Mouse (Mus musculus): ENCODE results near the gene Btnl10.
A peak's percentile ranks its signal among the peaks of the same experiment; 100 is the strongest.
"Not testable (repeated sequence)": the region's sequence is repeated elsewhere in the genome, so short reads cannot be mapped to it uniquely, and the experiment has no call there.

The Btnl10 gene

DNA sequence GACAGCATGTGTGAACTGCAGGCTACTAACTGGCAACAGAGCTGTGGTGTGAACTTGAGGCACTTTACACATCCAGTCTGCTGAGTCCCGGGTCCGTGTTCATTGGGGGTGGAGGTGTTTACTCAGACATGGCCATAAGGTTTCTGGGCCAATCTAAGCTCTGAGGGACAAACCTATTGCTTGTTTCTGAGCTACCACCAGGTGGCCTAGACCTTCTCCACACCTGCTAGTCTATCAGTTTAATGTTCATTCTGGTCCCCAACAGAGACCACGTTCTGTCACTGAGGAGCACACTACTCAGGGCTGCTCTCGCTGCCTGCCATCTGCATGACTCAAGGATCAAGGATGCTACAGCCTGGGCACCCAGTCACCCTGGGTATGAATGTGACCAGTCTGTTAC lies 13.9 kb downstream of the Btnl10 start:
- DNase-seq (ENCODE audit: low read depth): peak; percentile 47

DNA sequence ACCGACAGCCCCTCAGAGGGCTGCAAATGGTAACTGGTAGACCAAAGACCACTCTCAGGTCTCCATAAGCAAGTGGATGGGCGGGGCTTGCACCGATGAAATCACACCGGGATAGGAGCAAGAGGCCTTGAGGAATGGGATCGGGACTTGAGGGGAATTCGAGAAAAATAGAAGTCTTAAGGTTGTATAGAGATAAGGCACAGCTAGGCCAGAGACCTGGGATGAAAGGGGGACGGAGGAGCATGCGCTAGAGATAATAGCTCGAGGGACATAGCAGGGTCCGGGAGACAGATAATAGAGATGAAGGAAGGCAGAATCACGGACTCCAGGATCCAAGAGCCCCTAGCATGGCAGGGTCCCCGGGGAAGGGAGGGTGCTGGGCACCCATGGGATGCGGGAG lies 20.2 kb downstream of the Btnl10 start:
- no peak for DNase-seq (ENCODE audit: low read depth)

DNA sequence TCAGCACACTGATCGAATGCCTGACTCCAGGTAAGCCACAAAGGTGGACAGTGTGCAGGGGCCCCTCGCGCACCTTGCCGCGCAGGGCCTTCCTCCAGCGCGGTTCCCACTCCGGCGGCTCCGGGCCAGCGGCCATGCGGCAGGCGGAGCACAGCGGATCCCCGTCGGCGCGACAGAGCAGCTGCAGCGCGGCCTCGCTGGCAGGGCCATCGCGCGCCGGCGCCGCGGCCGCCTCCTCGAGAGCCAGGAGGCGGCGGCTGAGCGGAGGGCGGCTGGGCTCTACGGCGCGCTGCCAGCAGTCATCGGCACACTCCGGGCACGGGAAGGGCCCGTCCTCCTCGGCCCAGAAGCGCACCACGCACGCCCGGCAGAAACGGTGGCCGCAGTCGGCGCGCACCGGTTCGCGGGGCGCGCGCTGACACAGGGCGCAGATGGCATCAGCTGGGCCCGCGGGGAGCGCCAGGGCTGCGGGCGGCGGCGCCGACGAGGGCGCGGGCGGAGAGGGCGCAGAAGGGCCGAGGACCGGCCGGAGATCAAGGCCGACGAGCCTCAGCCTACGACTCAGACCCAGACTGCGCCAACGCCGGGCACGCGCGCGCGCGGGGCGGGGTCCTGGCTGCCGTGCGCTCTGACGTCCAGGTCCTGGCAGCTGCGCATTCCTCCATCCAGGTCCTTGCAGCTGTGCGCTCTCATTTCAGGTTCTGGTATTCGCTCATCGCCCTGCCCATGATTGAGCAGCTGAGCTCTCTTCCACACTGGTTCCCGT lies 20.8 kb downstream of the Btnl10 start, which contains the start of gene Rnf187:
Gene Rnf187, minus strand, starts transcription at position 595 of the 766 bp plus-strand sequence.
- DNase-seq (ENCODE audit: low read depth): peak; percentile 92

DNA sequence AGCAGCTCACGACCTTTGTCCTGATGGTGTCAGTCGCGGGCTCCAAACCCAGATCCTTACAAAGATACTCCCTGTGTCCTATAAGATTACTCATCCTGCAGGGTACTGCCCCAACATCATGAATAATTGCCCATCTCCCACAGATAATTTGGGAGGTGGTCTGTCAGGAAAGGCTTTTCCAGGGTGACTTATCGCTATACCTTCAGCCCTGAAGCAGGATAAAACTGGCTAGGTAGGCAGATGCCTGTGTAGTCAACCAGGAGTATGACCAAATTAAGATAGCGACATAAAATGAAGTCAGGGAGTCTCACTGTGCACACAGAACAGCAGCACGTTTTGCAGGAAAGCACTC lies 21.4 kb downstream of the Btnl10 start:
- no peak for DNase-seq (ENCODE audit: low read depth)

DNA sequence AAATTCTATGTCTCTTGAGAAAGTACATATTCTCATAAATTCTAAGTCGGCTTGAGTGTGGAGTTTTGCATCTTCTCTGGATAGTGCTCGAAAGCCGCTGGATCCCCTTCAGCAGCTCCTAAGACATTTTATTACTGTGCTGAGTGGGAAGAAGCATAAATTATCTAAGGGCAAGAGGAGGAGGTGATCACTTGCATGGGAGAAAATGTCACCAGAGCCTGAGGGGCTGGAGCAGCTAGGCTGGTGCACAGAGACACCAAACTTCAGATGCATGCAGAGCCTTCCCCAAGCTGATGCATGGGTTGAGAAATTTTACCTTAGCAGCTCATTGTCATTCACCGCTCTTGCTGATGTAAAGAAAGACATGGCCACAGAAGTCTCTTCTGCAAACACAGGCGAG lies 26.4 kb downstream of the Btnl10 start:
- no peak for DNase-seq (ENCODE audit: low read depth)

DNA sequence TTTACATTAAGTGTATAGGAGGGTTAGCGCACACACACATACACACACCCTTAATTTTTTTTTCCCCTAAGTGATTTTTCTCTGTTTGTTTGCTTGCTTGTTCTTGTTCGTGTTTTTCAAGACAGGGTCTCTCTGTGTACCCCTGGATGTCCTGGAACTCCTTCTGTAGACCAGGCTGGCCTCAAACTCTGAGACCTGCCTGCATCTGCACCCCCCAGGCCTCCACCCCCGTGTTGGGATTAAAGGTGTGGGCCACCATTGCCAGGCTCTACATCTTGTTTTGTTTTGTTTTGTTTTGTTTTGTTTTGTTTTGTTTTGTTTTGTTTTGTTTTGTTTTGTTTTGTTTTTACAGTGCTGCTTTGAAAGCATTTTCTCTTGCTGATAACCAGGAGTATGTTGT lies 29.6 kb downstream of the Btnl10 start:
- no peak for DNase-seq (ENCODE audit: low read depth)

DNA sequence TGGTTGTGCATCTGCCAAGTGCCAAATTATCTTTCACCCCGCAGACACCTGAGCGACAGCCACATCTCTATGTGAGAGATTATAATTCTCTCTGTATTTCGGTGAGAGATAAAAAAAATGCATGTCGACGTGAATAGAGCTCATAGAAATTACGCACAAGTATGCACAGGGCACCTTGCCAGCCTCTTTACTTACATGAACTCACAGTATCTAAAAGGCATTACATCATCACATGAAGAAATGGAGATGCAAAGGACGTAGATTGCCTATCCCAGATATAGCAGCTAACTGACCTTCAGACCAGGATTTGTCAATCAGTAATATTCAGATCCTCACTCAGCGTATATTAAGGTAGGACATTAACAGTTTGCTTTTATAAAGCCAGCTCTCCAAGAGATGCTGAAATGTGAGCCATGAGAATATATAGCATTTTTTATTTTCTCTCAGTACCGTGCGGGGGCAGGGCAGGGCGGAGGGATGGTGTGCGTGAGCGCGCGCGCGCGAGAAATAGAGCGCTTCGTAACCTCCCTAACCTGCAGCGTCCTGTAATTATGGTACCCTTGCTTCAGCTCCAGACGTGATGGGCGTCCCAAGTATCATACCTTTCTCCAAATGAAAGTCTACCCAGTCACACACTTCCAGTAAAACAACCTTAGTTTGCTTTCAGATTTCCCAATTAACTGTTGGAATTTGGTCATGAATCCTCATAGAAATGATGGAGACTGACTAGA lies 30.3 kb downstream of the Btnl10 start:
- DNase-seq (ENCODE audit: low read depth): no peak

DNA sequence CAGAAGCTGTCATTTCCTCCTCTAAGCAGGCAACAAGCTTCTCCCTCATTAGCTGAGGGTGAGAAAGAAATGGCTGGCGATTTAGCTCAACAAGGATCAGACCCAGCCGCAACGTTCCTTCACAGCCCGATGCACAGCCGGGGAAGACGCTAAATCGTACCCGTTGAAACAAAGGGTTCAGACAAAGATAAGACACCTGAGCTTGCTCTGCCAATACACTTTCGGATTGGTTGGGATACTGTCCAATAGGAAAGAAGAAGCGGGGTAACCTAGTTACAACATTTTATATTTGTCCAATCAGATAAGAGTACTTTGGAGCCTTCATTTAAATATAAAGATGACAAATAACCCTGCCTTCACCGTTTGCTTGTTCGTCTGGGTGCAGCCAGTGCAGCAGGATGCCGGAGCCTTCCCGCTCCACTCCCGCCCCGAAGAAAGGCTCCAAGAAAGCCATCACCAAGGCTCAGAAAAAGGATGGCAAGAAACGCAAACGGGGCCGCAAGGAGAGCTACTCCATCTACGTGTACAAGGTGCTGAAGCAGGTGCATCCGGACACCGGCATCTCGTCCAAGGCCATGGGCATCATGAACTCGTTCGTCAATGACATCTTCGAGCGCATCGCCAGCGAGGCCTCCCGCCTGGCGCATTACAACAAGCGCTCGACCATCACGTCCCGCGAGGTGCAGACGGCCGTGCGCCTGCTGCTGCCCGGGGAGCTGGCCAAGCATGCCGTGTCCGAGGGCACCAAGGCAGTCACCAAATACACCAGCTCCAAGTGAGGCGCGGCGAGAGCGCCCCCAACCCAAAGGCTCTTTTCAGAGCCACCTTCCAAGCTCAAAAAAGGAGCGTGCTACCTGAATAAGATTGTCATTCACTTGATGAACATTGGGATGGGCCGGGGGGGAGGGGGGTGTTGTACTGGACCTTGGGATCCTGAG lies 31.1 kb downstream of the Btnl10 start, which contains the start of gene Hist3h2ba:
Gene Hist3h2ba, plus strand, starts transcription at position 379 of the 938 bp plus-strand sequence.
- peak; percentile 91 for DNase-seq (ENCODE audit: low read depth)

DNA sequence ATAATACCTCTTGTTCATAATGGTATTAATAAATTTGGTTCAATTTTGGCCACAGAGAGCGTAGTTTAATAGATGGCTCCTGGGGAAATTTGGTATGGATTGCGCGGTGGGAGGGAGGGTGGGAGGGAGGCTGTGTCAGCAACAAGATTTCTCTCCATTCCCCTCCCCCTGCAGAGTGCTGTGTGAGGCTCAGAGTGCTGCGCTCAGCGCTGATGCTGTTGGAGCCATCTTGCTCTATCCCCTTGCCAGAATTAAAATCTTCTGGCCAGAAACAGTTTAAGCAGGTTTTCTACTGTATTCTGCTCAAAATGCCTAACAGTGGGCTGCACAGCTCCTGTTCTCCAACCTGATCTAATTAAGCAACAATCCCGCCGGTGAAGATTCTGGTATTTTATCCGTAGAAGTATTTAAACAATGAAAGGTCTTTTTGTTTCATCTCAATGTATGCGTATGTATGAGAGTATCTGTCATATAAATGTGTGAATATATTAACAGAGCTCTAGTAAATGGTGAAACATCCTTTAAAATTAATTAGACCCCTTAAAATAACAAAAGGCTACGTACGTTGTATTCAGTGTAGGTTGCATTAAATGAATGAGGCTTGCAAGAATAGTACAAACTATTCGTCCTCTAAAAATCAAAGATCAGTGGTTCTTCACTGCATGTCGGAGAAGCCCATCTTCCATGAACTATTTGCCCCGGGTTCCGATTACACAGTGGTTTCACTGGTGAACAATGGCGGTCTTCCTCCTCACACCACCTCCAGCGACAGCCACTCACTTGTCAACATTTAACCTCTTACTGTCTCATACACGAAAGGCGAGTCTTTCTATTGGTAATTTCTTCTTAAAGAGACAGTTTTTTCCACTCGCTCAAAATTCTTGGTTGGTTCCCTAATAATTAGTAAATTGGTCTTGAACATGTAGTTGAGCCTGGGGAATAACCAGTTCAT lies 32.0 kb downstream of the Btnl10 start:
- no peak for DNase-seq (ENCODE audit: low read depth)

DNA sequence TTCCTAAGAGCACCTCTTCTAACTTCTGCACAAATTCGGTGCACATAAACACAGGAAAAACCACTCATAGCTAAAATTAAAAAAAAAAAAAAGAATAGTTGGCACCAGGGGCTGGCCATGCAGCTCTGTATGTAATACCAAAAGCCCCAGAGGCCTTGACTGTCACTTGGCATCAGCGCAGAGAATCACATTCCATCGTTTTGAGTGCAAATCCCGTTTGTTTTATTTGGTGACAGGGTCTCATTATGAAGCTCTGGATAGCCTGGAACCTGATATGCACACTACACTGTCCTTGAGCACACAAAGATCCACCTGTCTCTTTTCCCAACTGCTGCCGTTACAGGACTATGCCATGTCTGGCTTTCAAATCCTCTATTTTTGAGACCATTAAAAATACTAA lies 33.5 kb downstream of the Btnl10 start:
- DNase-seq (ENCODE audit: low read depth): no peak

DNA sequence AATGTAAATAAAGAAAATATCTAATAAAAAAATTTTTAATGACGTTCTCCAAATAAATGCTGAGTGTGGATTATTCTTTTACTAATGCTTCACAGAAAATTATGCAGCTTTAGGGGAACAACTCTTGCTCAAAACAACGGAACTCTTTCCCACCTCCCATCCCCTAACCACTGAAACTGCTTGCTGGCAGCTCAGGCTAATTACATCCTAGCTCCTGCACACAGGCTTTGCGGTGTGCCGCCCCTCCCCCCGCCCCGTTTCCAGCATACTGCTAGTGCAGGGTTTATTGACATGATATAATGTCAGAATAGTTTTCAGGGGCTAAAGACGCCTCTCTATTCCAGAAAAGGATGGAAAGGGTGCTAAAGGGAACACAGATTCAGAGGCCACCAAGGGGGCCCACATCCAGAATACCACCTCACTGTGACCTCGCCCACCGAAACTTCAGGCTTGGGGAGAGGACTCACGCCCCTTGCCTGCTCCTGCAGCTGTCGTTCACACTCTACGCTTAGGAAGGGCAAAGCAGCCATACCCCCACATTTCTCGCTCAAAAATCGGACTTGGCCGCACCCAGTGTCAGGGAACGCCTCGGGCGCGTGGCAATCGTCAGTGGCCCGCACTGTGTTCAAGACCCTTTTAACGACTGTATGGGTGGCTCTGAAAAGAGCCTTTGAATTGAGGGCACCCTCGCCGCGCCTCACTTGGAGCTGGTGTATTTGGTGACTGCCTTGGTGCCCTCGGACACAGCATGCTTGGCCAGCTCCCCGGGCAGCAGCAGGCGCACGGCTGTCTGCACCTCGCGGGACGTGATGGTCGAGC lies 35.9 kb downstream of the Btnl10 start:
- DNase-seq (ENCODE audit: low read depth): peak; percentile 82

DNA sequence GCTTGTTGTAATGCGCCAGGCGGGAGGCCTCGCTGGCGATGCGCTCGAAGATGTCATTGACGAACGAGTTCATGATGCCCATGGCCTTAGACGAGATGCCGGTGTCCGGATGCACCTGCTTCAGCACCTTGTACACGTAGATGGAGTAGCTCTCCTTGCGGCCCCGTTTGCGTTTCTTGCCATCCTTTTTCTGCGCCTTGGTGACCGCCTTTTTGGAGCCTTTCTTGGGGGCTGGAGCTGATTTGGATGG lies 36.4 kb downstream of the Btnl10 start:
- DNase-seq (ENCODE audit: low read depth): not testable (repeated sequence)

DNA sequence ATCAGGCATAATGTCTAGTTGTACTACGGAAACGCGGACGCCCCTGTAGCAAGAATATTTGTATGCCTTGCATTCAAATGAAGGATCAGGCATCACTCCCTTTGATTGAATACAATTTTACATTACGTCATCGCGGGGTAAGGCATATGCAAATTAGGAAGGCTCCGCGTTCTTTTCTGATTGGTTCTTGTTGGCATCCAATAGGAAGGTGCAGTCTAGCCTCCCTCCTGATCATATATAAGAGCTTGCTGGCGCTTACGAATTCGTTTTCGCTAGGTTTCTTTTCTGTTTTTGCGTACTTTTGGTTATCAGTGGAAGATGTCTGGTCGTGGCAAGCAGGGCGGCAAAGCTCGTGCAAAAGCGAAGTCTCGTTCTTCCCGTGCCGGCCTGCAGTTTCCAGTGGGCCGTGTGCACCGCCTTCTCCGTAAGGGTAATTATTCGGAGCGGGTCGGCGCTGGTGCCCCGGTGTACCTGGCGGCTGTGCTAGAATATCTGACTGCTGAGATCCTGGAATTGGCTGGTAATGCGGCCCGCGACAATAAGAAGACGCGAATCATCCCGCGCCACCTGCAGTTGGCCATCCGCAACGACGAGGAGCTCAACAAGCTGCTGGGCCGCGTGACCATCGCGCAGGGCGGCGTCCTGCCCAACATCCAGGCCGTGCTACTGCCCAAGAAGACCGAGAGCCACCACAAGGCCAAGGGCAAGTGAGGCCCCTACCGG lies 36.9 kb downstream of the Btnl10 start, which contains the start of the genes Hist3h2a and Trim17:
Gene Hist3h2a, plus strand, starts transcription at position 266 of the 723 bp plus-strand sequence.
Gene Trim17, plus strand, starts transcription at position 266 of the 723 bp plus-strand sequence.
- DNase-seq (ENCODE audit: low read depth): peak; percentile 98

DNA sequence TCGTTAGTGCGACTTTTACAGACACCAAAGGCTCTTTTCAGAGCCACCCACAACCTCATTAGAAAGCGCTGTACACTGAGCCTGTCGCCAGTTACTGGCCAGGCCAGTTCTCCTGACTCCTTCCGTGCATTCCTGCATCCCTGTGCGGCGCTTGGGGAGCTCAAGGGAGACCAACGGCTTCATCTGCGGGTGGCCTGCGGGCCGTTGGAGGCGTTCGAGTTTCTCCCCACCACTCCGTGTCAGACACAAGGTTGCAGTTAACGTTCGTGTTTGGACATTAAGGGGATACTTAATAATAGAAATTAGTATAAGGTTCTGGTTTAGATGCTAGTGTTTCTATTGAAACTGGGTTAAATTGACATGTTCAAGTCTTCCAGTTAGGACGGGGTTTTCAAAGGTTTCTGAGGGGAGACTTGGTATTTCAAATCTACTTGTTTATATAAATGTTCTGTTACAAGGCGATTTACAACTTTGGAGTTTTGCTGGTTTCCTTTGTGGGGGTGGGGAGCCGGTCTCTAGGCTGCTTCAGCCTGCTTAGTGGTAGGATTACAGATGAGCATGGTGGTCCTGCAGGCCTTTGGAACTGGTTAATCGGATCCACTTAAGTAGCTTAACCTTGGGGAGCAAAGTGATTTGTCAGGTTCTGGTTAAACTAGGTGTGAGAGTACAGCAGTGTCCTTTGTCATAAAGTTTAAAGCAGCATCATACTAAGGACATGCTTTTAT lies 37.6 kb downstream of the Btnl10 start:
- DNase-seq (ENCODE audit: low read depth): peak; percentile 54

DNA sequence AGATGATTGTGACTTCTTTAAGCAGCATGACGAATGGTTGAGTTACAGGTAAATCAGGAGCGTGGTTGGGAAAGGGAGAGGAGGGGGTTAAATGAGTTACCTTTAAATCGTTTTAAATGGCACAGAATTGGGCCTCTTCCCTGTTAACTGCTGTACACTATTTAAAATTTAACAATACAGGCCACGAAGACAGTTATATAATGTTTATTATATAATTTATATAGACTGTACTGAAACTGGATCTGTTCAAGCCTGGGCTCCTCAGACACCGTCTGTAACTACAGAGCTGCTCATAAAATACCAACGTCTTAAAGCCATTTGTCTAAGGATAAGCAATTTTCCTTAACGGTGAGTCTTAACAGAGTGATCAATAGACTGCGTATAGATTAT lies 38.2 kb downstream of the Btnl10 start:
- no peak for DNase-seq (ENCODE audit: low read depth)

DNA sequence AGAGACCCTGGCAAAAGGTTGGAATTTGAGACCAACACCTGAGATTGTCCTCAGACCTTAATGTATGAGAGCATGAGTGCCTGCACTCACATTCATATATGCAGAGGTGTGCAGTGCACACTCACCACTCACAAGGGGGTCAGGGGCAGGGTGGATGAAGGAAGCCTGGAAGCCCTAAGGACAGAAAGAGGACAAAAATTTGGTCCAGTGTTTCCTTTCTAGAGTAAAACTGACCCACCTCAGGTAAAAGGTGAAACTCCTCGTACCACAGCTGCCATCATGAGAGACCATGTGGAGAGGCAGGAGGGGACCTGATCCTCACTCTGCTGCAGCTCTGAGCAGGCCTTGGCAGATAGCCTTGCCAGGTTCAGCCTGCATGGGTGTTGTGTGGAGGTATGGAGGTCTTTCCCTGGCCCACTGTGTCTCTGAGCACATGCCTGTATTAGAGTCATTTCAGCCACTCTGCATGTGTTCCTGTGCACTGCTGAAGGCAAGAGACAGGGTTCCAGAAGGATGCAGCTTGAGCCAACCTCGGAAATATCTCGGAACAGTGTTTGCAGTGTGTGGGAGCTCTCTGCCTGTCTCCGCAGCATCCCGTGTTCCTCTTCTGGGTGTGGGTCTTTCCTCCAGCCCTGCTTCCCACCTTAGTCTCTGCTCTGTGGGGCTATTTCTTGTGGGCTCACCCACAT lies 39.7 kb downstream of the Btnl10 start:
- DNase-seq (ENCODE audit: low read depth): no peak

DNA sequence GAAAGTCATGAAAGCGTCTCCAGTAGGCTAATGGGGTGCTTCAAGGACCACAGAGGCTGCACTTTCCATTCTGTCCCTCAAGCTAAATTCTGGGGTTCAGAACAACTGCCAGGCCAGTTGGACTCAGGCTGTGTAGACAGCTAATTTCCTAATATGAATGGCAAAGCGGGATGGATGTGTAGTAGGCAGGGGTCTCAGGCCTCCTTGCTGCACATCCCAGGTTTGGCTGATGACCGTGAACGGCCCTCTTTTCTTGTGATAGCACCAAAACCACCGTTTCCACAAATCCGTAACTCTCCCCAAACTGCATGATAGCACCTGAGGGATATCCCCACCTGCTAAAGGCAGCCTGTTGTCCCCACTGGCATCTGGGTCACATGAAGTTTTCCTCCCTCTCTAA lies 40.8 kb downstream of the Btnl10 start:
- DNase-seq (ENCODE audit: low read depth): no peak

DNA sequence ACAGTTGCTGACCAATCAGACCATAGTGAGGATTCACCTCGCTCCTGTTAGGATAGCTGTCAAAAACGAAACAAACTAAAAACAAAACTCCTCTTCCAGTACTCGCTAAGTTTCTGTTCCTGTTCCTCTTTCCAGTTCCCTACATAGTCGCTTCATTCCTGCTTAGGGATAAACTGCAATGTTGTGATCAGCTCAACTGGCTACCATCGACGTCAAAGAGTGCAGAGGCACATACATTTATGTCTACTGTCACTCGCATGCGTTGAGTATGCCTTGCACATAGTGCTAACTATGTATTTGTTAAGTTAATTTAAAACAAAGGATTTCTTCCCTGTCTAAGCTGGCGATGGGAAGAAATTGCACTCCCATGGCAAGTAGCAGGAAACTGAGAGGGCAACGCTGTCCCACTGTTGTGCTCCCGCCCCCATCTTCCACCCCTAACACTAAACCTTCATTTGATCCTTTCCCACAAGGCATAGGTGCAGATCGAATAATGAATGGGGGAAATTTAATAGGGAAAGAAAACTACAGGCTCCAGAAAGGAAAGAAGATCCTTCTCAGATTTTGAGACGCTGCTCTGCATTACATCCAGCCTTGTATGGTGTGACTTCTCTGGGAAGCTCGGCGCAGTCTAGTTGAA lies 41.6 kb downstream of the Btnl10 start:
- DNase-seq (ENCODE audit: low read depth): peak; percentile 54

Data from induced T-regulatory cell, adult 2 months (primary cell).